Mouse (Mus musculus): ENCODE data around the gene Gm21783. TPM values are rescaled to one million over a fixed set of nuclear protein-coding genes. Genes with fewer than 3 reads are reported as not detected.
"Not testable (repeated sequence)": the region's sequence is repeated elsewhere in the genome, so short reads cannot be mapped to it uniquely, and the experiment has no call there.

The Gm21783 gene
- not detected for polyA plus RNA-seq (2017; shearing (Covaris generic))

- not testable (repeated sequence) for ATAC-seq
Observed at GRCm38 (mm10) chrY:44981163-44981562, at the start of gene Gm21783. Gm21783 (minus strand) TSS chrY:44981263.

Measured in CD4-positive, CD25-positive, alpha-beta regulatory T cell, adult 4 months (primary cell).